Mouse (Mus musculus): Measurements from ENCODE around the gene Zfp958. TPM values are rescaled to one million over a fixed set of nuclear protein-coding genes. Genes with fewer than 3 reads are reported as not detected.
A peak's percentile ranks its signal among the peaks of the same experiment; 100 is the strongest.
"Not testable (repeated sequence)": the region's sequence is repeated elsewhere in the genome, so short reads cannot be mapped to it uniquely, and the experiment has no call there.

Zfp958 gene
- polyA plus RNA-seq (2012; rRNA removed): 1.3 and 1.5 TPM in 2 replicates

- peak; percentile 84 for DNase-seq (ENCODE audit: low read depth)
Observed at GRCm38 (mm10) chr8:4612932-4613853, at the start of gene Zfp958. TSS of gene Zfp958 (plus strand) at chr8:4613167.

DNA sequence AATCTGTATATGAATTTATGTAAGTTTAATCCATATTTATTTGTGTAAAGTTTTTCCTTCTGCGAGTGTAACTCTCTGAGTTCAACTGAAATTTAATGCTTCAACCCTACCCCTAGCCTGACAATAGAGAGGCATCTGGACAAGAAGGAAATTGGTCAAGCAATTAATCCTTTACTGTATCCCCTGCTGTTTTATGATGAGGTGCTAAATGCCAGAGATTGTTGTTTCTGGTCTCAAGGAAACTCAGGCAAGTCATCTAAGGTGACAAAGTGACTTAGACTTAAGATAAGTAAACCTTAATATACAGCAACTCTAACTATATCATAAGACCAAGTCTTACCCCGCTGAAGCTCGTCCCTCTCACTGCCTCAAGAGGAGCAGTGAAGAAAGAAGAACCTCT is 31.0 kb upstream of the Zfp958 start:
- no peak for DNase-seq (ENCODE audit: low read depth)

DNA sequence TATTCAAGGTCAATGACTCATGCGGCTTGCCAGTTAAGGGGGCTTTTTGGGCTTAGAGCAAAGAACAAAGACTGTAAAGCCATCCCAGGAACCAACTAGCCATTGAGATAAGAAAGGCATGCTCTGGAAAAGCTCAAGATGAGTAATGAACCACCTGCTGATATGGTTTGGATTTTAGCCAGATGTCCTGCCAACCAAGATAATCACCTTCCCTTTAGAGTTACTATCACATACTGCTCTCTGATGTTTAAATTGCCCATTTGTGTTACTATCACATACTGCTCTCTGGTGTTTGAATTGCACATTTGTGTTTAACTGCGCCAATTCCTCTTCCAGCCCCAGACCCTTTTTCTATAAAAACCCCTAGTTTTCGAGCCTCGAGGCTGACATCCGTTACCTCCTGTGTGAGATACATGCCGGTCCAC is 30.2 kb upstream of the Zfp958 start:
- DNase-seq (ENCODE audit: low read depth): no peak

GRCm38 (mm10) chr8:4584660-4585059 is 28.3 kb upstream of the Zfp958 start:
- DNase-seq (ENCODE audit: low read depth): no peak

GRCm38 (mm10) chr8:4586356-4586755 is 26.6 kb upstream of the Zfp958 start:
- no peak for DNase-seq (ENCODE audit: low read depth)

DNA sequence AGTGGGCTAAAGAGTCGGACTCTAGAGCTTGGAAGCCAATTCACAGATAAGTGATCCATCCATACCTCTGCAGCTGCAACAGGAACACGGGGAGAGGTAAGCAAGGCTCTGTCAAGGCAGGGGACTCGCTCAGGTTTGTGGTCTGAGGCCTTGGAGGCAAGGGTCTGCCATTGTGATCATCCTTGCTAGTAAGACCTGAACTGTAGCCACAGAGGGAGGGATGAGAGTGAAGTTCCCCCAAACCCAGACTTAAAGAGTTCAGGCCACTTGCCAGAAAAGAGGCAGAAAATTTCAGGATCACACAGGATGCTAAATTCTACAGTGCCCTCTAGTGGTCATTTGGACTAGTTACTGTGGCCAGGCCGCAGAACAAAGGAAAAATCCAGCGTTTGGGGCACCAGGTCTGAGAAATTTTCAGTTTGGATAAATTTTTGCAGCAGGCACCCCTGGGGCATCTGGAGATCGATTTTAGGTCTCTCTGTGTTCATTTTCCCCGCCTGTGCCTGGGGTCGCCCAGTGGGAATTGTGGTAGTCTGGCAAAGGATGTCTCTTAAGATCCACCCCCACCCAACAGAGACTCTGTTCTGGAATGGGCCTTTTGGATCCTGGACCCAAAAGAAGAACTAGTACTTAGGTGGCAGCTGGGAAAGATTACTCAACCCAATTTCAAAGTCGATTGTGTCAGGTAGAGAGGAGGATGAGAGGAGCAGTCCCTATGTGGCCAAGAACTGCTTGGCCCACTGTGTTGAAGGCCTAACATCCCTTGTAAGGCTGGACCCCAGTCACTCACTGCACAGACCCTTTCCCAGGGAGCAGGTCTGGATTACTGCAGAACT is 24.6 kb upstream of the Zfp958 start:
- no peak for DNase-seq (ENCODE audit: low read depth)

GRCm38 (mm10) chr8:4608896-4609295 is 4.1 kb upstream of the Zfp958 start:
- no peak for DNase-seq (ENCODE audit: low read depth)

GRCm38 (mm10) chr8:4611626-4612175 is 1.3 kb upstream of the Zfp958 start:
- not testable (repeated sequence) for DNase-seq (ENCODE audit: low read depth)

GRCm38 (mm10) chr8:4627349-4627748 is 14.4 kb downstream of the Zfp958 start:
- DNase-seq (ENCODE audit: low read depth): no peak

- DNase-seq (ENCODE audit: low read depth): no peak
Observed at GRCm38 (mm10) chr8:4637071-4637470, 24.1 kb downstream of the Zfp958 start.

- DNase-seq (ENCODE audit: low read depth): not testable (repeated sequence)
Observed at GRCm38 (mm10) chr8:4642974-4643373, 30.0 kb downstream of the Zfp958 start.

GRCm38 (mm10) chr8:4656536-4656935 is 43.6 kb downstream of the Zfp958 start:
- DNase-seq (ENCODE audit: low read depth): no peak

GRCm38 (mm10) chr8:4675191-4676003 is 62.4 kb downstream of the Zfp958 start:
- DNase-seq (ENCODE audit: low read depth): no peak

DNA sequence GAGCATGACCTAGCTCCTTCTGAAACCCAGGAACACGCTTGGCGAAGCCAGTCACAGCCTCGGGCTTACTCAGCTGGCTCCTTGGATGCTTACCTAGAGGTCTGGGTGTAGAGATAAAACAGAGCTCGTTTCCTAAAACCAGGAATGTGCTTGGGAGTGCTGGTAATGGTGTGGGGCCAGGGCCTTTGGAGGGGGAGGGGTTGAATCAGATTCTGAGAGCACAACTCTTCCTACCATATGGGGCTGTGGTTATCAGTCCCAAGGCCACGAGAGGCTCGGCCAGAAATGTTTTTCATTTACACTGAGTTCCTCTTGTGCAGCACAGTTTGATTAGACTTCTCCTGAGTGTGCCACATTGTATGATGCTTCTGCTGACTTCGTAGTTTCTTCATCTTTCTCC is 63.6 kb downstream of the Zfp958 start:
- no peak for DNase-seq (ENCODE audit: low read depth)

DNA sequence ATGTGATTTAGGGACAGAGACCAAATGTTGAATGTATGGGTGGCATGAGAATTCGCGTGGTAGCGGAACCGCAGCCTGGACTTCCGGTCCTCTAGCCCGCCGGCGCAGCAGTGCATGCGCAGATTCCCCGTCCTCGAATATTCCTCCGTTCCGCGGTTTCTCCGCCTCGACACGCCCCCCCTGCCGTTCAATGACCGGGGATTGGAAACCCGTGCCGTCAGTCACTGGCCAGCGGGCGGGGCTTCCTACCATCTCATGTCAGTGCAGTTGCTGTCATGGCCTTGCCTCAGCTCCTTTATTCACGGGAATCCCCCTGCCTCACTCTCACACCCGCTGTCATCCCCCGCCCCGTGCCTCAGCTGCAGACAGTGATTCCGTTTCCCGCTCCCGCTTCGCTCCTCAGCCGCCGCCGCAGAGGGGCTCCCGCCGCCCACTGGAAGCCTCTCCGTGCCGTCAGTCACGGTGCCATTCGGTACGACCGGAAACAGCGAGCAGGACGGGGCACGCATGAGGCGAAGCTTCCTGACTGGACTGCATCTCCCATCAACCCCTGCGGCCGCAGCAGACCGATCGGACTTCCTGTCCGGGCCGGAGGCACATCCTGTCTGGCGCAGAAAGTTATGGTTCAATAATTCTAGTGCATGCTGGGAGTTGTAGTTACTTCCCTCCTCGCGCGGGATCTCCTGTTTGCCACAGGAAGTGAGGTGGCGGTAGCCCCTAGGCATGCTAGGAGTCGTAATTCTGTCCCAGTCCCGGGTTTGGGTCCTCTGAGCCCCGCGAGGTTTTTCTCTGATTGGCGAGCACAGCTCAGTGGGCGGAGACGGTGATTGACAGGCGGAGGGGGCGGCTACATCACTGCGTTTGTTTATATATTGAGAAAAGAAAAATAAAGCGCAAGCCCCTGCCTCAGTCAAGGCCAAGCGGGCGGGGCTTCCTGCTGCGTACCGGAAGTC is 64.6 kb downstream of the Zfp958 start:
- DNase-seq (ENCODE audit: low read depth): peak; percentile 97

- DNase-seq (ENCODE audit: low read depth): peak; percentile 69
Observed at GRCm38 (mm10) chr8:4678218-4678907, 65.4 kb downstream of the Zfp958 start.

DNA sequence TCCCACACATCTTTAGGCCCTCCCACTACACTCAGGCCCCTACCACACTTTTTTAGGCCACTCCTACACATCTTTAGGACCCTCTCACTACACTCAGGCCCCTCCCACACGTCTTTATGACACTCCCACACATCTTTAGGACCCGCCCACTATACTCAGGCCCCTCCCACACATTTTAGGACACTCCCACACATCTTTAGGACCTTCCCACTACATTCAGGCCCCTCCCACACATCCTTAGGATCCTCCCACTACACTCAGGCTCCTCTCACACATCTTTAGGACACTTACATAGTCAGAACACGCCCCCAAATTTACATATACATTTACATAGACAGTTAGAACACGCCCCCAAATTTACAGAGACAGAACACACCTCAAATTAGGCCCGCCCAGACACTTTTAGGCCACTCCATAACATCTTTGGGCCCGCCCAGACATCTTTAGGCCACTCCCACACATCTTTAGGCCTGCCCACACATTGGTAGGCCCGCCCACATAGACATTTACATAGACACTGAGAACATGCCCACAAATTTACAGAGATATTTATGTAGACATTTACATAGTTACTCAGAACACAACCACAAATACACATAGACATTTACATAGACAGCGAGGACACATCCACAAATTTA is 66.1 kb downstream of the Zfp958 start:
- peak; percentile 1 for DNase-seq (ENCODE audit: low read depth)

GRCm38 (mm10) chr8:4679796-4680195 is 66.8 kb downstream of the Zfp958 start:
- no peak for DNase-seq (ENCODE audit: low read depth)

Measured in gonadal fat pad, adult 2 months (tissue).